Mouse (Mus musculus) CD4-positive, CD25-positive, alpha-beta regulatory T cell, adult 9 weeks (primary cell): ENCODE results near the gene Tbc1d7. TPM values are rescaled to one million over a fixed set of nuclear protein-coding genes. Genes with fewer than 3 reads are reported as not detected.

Experiments used
- polyA plus RNA-seq: library from polyadenylated mRNA; unstranded; fragments of 100-300 nt; shearing (Covaris generic); gene quantifications from one replicate; pipeline ENCODE4 v1.2.1, GENCODE M21; 2017

The Tbc1d7 gene
- polyA plus RNA-seq = 16.6 TPM

DNA sequence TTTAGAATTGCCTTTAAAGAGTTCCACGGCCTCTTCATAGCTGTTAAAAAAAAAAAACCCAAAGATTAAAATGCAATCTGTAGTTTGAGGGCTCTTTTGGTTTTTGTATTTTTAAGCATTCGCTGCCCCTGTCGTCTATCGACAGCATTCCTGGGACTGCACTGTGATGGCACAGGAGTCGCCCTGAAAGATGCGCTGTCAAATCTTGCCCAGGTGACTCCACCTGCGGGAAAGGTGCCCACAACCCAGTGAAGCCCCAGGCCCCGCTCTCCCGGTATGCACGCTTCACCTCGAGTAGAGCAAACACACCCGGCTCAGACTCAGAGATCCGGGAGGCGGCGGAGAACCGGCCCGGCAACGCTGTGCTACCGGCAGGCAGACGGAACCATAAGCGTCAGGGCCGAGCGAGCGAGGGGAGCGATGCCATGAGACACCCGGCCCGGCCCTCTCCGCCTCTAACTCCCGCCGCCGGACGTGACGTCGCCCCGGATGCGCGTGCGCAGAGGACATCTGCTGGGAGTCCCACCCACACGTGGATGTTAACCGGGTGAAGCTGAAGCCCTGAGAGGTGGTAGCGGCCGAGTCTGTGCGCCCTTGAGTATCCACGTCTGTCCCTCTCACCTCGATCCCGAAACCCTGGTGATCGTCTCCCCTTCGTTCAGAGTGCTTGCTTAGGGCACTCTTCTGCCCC is at the start of gene Tbc1d7:
TSS of gene Tbc1d7 (minus strand) at position 482 of the 691 bp plus-strand sequence.

Other genes with a start within 250 kb of the Tbc1d7 start
- gene Gfod1, start 132.7 kb upstream of the Tbc1d7 start, polyA plus RNA-seq = 1.7 TPM
- 33.3 TPM for gene Sirt5, start 194.0 kb upstream of the Tbc1d7 start, polyA plus RNA-seq
- 106 TPM for gene Nol7, start 226.9 kb upstream of the Tbc1d7 start, polyA plus RNA-seq